In the genomic region with DNA sequence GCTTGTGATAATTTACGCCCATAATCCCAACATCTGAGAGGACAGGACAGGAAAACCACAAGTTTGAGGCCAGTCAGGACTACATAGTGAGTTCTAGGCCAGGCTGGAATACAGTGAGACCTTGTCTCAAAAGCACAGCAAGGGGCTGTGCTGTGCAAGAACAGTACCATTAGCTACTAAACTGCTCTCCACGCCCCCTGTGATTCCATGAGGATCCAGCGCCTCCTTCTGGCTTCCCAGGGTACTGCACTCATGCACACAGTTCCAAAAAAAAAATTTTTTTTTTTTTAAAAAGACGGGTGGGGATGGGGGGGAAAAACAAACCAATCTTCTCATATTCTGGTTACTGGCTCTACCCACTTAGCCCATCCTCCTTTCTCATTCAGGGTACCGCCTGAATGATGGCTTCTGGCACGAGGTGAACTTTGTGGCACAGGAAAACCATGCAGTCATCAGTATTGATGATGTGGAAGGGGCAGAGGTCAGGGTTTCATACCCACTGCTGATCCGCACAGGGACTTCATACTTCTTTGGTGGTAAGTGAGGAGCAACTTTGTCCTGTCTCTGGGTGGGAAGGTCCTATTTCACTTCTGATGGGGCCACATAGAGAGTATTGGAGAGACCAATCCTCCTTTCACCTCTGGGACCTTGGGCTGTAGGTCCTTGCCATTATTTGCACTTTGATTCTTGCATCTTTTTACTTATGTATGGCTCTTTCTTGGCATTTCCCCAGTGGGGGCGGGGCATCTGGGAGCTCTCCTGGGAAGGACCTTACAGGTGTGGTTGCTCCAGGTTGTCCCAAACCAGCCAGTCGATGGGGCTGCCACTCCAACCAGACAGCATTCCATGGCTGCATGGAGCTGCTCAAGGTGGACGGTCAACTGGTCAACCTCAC, we compare ENCODE assay signal across 8 mouse cellular contexts. TPM values are rescaled to one million over a fixed set of nuclear protein-coding genes. Genes with fewer than 3 reads are reported as not detected.
A peak's percentile ranks its signal among the peaks of the same experiment; 100 is the strongest.
DNase-seq lines count a peak whose midpoint lies in the region; ATAC-seq and TF ChIP-seq lines count a peak whose summit lies in the region.

No protein-coding gene starts in this region.

- H3K9me3 ChIP-seq in heart, postnatal 0 days (replicated peaks; ENCODE audit: control insufficient read depth, low read length), result no peaks in the 10 kb centered on the region
- no peaks in the 10 kb centered on the region for H3K9me3 ChIP-seq in heart, embryonic 10.5 days
- no peaks in the 10 kb centered on the region for H3K9me3 ChIP-seq in megakaryocyte, embryonic 14.5 days

- H3K27me3 ChIP-seq in heart, postnatal 0 days (ENCODE audit: control insufficient read depth, insufficient read depth, low read length), result peaks cover 9% of the 10 kb centered on the region
- H3K27me3 ChIP-seq in heart, embryonic 10.5 days (ENCODE audit: insufficient read depth, poor library complexity, severe bottlenecking), result peaks cover 62% of the 10 kb centered on the region
- H3K27me3 ChIP-seq in megakaryocyte, embryonic 14.5 days (replicated peaks), result peaks cover 82% of the 10 kb centered on the region

- H3K36me3 ChIP-seq in heart, postnatal 0 days (replicated peaks; ENCODE audit: control insufficient read depth, insufficient read depth, low read length), result no peaks in the 10 kb centered on the region
- 0 out of 2 replicates have a peak, but pooled peaks cover 2% of the 10 kb centered on the region for H3K36me3 ChIP-seq in heart, embryonic 10.5 days
- peaks cover 21% of the 10 kb centered on the region for H3K36me3 ChIP-seq in megakaryocyte, embryonic 14.5 days (replicated peaks; ENCODE audit: low read length)

- ATAC-seq in heart, postnatal 0 days (ENCODE audit: insufficient read depth, low read depth), result no peak

- H3K4me2 ChIP-seq in heart, postnatal 0 days (ENCODE audit: low read depth, low read length), result no peak overlapping the region

- no peaks in the 10 kb centered on the region; the same call in 1 of the 2 replicates for H3K4me1 ChIP-seq in heart, postnatal 0 days (ENCODE audit: control insufficient read depth, insufficient read depth)
- peaks cover 29% of the 10 kb centered on the region for H3K4me1 ChIP-seq in heart, embryonic 10.5 days
- H3K4me1 ChIP-seq in megakaryocyte, embryonic 14.5 days, result peaks cover 95% of the 10 kb centered on the region

- TF ChIP-seq CTCF in heart, postnatal 0 days (IDR thresholded peaks at IDR 0.05; ENCODE audit: low read depth), result peak; percentile 84

- no peak overlapping the region for H3K4me3 ChIP-seq in heart, postnatal 0 days (ENCODE audit: low read depth, low read length)
- H3K4me3 ChIP-seq in heart, embryonic 10.5 days, result no peak overlapping the region
- peak overlapping the region; percentile 12 for H3K4me3 ChIP-seq in megakaryocyte, embryonic 14.5 days (replicated peaks)

- H3K9ac ChIP-seq in heart, postnatal 0 days (replicated peaks; ENCODE audit: low read depth, low read length), result no peak overlapping the region

- WGBS in heart, postnatal 0 days, result 38% methylated on average over 10 of the region's 10 CpGs
- 35% methylated on average over 10 of the region's 10 CpGs for WGBS in heart, embryonic 10.5 days

- peak; percentile 76 for DNase-seq in heart, postnatal 0 days (ENCODE audit: low spot score)
- DNase-seq in heart, embryonic 10.5 days (ENCODE audit: low spot score), result no peak
- peak; percentile 37 for DNase-seq in spleen, adult 12 weeks (ENCODE audit: low spot score)
- no peak for DNase-seq in spleen, postnatal 36 days (ENCODE audit: low spot score in 2 of 2)
- peak; percentile 77 for DNase-seq in cerebellum, adult 8-10 months
- DNase-seq in heart, postnatal 4 days, result peak; percentile 86
- no peak for DNase-seq in T-cell, adult 2 months (ENCODE audit: low spot score)

- TF ChIP-seq EP300 in heart, postnatal 0 days (IDR thresholded peaks at IDR 0.05; ENCODE audit: low read depth), result no peak

- no peak overlapping the region for H3K27ac ChIP-seq in heart, postnatal 0 days (ENCODE audit: low read depth)
- no peak overlapping the region for H3K27ac ChIP-seq in heart, embryonic 10.5 days

RNA-seq across cellular contexts. Expression of gene Ccr10, which starts 5.8 kb away (rescaled TPM):
- total RNA-seq in heart, postnatal 0 days (2014; rRNA removed; ENCODE audit: low replicate concordance), result 0.19 TPM in 1 of 2 replicates, not detected in the other
- 0.31 and 0.52 TPM in 2 replicates for polyA plus RNA-seq in heart, postnatal 0 days (2015; fragmentation: Nextera tagmentation; extraction: Ambion mirVana)
- polyA plus RNA-seq in heart, embryonic 10.5 days (2016; fragmentation: Nextera tagmentation; extraction: Ambion mirVana), result 0.16 and 0.19 TPM in 2 replicates
- total RNA-seq in heart, postnatal 4 days (2021), result not detected
- 0.13 TPM in 1 of 2 replicates, not detected in the other for polyA plus RNA-seq in megakaryocyte, embryonic 14.5 days (2012; ENCODE audit: insufficient read depth, low replicate concordance)

RNA-seq across cellular contexts. Expression of gene Plekhh3, which starts 9.9 kb away (rescaled TPM):
- total RNA-seq in heart, postnatal 0 days (2014; rRNA removed; ENCODE audit: low replicate concordance), result 22.0 and 23.2 TPM in 2 replicates
- polyA plus RNA-seq in heart, postnatal 0 days (2015; fragmentation: Nextera tagmentation; extraction: Ambion mirVana), result 9.5 and 10.6 TPM in 2 replicates
- polyA plus RNA-seq in heart, embryonic 10.5 days (2016; fragmentation: Nextera tagmentation; extraction: Ambion mirVana), result 5.6 and 6.4 TPM in 2 replicates
- total RNA-seq in heart, postnatal 4 days (2021), result 10 to 100 TPM; 23.1 to 27.3 TPM
- 2.3 and 6.6 TPM in 2 replicates for polyA plus RNA-seq in megakaryocyte, embryonic 14.5 days (2012; ENCODE audit: insufficient read depth, low replicate concordance)

RNA-seq across cellular contexts. Expression of gene Cntnap1, which starts 10.8 kb away (rescaled TPM):
- total RNA-seq in heart, postnatal 0 days (2014; rRNA removed; ENCODE audit: low replicate concordance), result 0.54 and 1.4 TPM in 2 replicates
- 0.20 and 0.21 TPM in 2 replicates for polyA plus RNA-seq in heart, postnatal 0 days (2015; fragmentation: Nextera tagmentation; extraction: Ambion mirVana)
- 0.39 and 0.44 TPM in 2 replicates for polyA plus RNA-seq in heart, embryonic 10.5 days (2016; fragmentation: Nextera tagmentation; extraction: Ambion mirVana)
- total RNA-seq in heart, postnatal 4 days (2021), result 1 to 10 TPM; 1.5 to 1.6 TPM
- polyA plus RNA-seq in megakaryocyte, embryonic 14.5 days (2012; ENCODE audit: insufficient read depth, low replicate concordance), result 0.72 and 0.89 TPM in 2 replicates

RNA-seq across cellular contexts. Expression of gene Tubg2, which starts 25.4 kb away (rescaled TPM):
- 0.08 TPM in 1 of 2 replicates, not detected in the other for total RNA-seq in heart, postnatal 0 days (2014; rRNA removed; ENCODE audit: low replicate concordance)
- polyA plus RNA-seq in heart, postnatal 0 days (2015; fragmentation: Nextera tagmentation; extraction: Ambion mirVana), result 1.8 and 2.1 TPM in 2 replicates
- 3.0 and 4.2 TPM in 2 replicates for polyA plus RNA-seq in heart, embryonic 10.5 days (2016; fragmentation: Nextera tagmentation; extraction: Ambion mirVana)
- 1 to 10 TPM; 6.6 to 7.0 TPM for total RNA-seq in heart, postnatal 4 days (2021)
- polyA plus RNA-seq in megakaryocyte, embryonic 14.5 days (2012; ENCODE audit: insufficient read depth, low replicate concordance), result not detected in 2 replicates

RNA-seq across cellular contexts. Expression of gene Ezh1, which starts 45.2 kb away (rescaled TPM):
- total RNA-seq in heart, postnatal 0 days (2014; rRNA removed; ENCODE audit: low replicate concordance), result 12.0 and 16.4 TPM in 2 replicates
- polyA plus RNA-seq in heart, postnatal 0 days (2015; fragmentation: Nextera tagmentation; extraction: Ambion mirVana), result 12.1 and 13.1 TPM in 2 replicates
- polyA plus RNA-seq in heart, embryonic 10.5 days (2016; fragmentation: Nextera tagmentation; extraction: Ambion mirVana), result 12.9 and 13.3 TPM in 2 replicates
- total RNA-seq in heart, postnatal 4 days (2021), result 10 to 100 TPM; 14.7 to 15.0 TPM
- polyA plus RNA-seq in megakaryocyte, embryonic 14.5 days (2012; ENCODE audit: insufficient read depth, low replicate concordance), result 0.65 and 2.0 TPM in 2 replicates

Comparison
In these comparisons a context has a peak if more than half of its experiments do, and no peak if none do; other contexts are left out.
1. DNase-seq: peak in heart, postnatal 0 days (single experiment), spleen, adult 12 weeks (single experiment), cerebellum, adult 8-10 months (single experiment) and heart, postnatal 4 days (single experiment); none in heart, embryonic 10.5 days (single experiment), spleen, postnatal 36 days (0 of 2) and T-cell, adult 2 months (single experiment).